Mouse (Mus musculus): ENCODE measurements around the gene Sema5a. TPM values are rescaled to one million over a fixed set of nuclear protein-coding genes. Genes with fewer than 3 reads are reported as not detected.

The Sema5a gene
- polyA plus RNA-seq, 1 experiment from 2014 or later, result 9.2 TPM

- DNase-seq (ENCODE audit: low spot score), result no peak
- ATAC-seq, result no peak
- Histone ChIP-seq H3K4me3 (ENCODE audit: low read depth, low read length) (no peak overlapping the region), H3K4me1 (ENCODE audit: insufficient read depth, low read depth, low read length) (no peaks in the 10 kb centered on the region), H3K9me3 (ENCODE audit: low read length) (no peaks in the 10 kb centered on the region), H3K27me3 (replicated peaks; ENCODE audit: insufficient read depth, low read length) (no peaks in the 10 kb centered on the region), H3K36me3 (ENCODE audit: insufficient read depth, low read length) (no peaks in the 10 kb centered on the region), H3K9ac (replicated peaks; ENCODE audit: low read depth) (no peak overlapping the region), H3K4me2 (replicated peaks; ENCODE audit: low read depth, low read length) (no peak overlapping the region), H3K27ac (ENCODE audit: low read length) (no peak overlapping the region)
- no peak for TF ChIP-seq EP300 (IDR thresholded peaks at IDR 0.05)
- TF ChIP-seq CTCF (IDR thresholded peaks at IDR 0.05), result no peak
- 61% methylated on average over 5 of the region's 5 CpGs for WGBS
Measured at GRCm38 (mm10) chr15:32376326-32376725, 131.7 kb downstream of the Sema5a start.

- 88% methylated on average over 3 of the region's 3 CpGs for WGBS
- H3K4me2 ChIP-seq (replicated peaks; ENCODE audit: low read depth, low read length), result no peak overlapping the region
- no peaks in the 10 kb centered on the region for H3K27me3 ChIP-seq (replicated peaks; ENCODE audit: insufficient read depth, low read length)
- no peaks in the 10 kb centered on the region for H3K9me3 ChIP-seq (ENCODE audit: low read length)
- H3K4me1 ChIP-seq (ENCODE audit: insufficient read depth, low read depth, low read length), result no peaks in the 10 kb centered on the region
- H3K27ac ChIP-seq (ENCODE audit: low read length), result no peak overlapping the region
- no peak for TF ChIP-seq CTCF (IDR thresholded peaks at IDR 0.05)
- no peak for TF ChIP-seq EP300 (IDR thresholded peaks at IDR 0.05)
- H3K36me3 ChIP-seq (ENCODE audit: insufficient read depth, low read length), result no peaks in the 10 kb centered on the region
- no peak overlapping the region for H3K4me3 ChIP-seq (ENCODE audit: low read depth, low read length)
- DNase-seq (ENCODE audit: low spot score) (no peak), ATAC-seq (no peak)
- H3K9ac ChIP-seq (replicated peaks; ENCODE audit: low read depth), result no peak overlapping the region
Measured at GRCm38 (mm10) chr15:32377781-32378180, 133.2 kb downstream of the Sema5a start.

GRCm38 (mm10) chr15:32380311-32380710, 135.7 kb downstream of the Sema5a start:
- H3K4me1 ChIP-seq (ENCODE audit: insufficient read depth, low read depth, low read length), result no peaks in the 10 kb centered on the region
- H3K4me3 ChIP-seq (ENCODE audit: low read depth, low read length), result no peak overlapping the region
- H3K9ac ChIP-seq (replicated peaks; ENCODE audit: low read depth), result no peak overlapping the region
- H3K36me3 ChIP-seq (ENCODE audit: insufficient read depth, low read length), result no peaks in the 10 kb centered on the region
- ATAC-seq (no peak), DNase-seq (ENCODE audit: low spot score) (no peak)
- 74% methylated on average over 3 of the region's 3 CpGs for WGBS
- TF ChIP-seq EP300 (IDR thresholded peaks at IDR 0.05) (no peak), CTCF (IDR thresholded peaks at IDR 0.05) (no peak)
- no peaks in the 10 kb centered on the region for H3K9me3 ChIP-seq (ENCODE audit: low read length)
- H3K27ac ChIP-seq (ENCODE audit: low read length), result no peak overlapping the region
- no peak overlapping the region for H3K4me2 ChIP-seq (replicated peaks; ENCODE audit: low read depth, low read length)
- H3K27me3 ChIP-seq (replicated peaks; ENCODE audit: insufficient read depth, low read length), result no peaks in the 10 kb centered on the region

DNA sequence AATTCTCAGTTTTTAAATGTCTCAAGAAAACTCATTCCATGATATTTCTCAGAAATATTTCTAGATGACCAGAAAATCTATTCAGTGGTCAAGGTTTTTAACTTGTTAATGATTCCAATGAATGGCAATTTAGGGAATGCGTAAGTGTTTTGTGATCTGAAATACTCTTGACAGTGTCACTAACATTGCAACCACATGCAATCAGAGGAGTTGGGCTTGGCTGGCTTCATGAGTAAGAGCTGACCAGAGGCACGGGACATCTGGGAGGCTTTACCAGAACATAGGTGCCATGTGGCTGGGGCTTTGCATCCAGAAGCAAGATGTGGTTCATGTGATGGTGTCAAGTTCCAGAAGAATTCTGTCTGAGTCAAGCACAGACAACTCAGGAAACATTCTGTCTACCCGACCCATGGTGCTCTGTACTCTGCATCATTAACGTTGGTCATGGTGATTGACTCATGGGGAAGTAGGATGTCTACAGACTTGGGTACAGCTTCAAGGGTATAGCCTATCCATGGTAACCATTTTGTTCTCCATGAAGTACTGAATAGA, 138.4 kb downstream of the Sema5a start:
- H3K4me3 ChIP-seq (ENCODE audit: low read depth, low read length), result no peak overlapping the region
- no peak for TF ChIP-seq EP300 (IDR thresholded peaks at IDR 0.05)
- no peak for TF ChIP-seq CTCF (IDR thresholded peaks at IDR 0.05)
- no peak overlapping the region for H3K9ac ChIP-seq (replicated peaks; ENCODE audit: low read depth)
- no peak overlapping the region for H3K4me2 ChIP-seq (replicated peaks; ENCODE audit: low read depth, low read length)
- no peaks in the 10 kb centered on the region for H3K27me3 ChIP-seq (replicated peaks; ENCODE audit: insufficient read depth, low read length)
- DNase-seq (ENCODE audit: low spot score) (no peak), ATAC-seq (no peak)
- H3K4me1 ChIP-seq (ENCODE audit: insufficient read depth, low read depth, low read length), result no peaks in the 10 kb centered on the region
- H3K36me3 ChIP-seq (ENCODE audit: insufficient read depth, low read length), result no peaks in the 10 kb centered on the region
- H3K27ac ChIP-seq (ENCODE audit: low read length), result no peak overlapping the region
- 83% methylated on average over 4 of the region's 4 CpGs for WGBS
- no peaks in the 10 kb centered on the region for H3K9me3 ChIP-seq (ENCODE audit: low read length)

- ATAC-seq (peak; percentile 84), DNase-seq (ENCODE audit: low spot score) (peak; percentile 65)
- H3K27ac ChIP-seq (ENCODE audit: low read length), result no peak overlapping the region
- H3K4me3 ChIP-seq (ENCODE audit: low read depth, low read length), result no peak overlapping the region
- TF ChIP-seq CTCF (IDR thresholded peaks at IDR 0.05) (no peak), EP300 (IDR thresholded peaks at IDR 0.05) (no peak)
- no peaks in the 10 kb centered on the region for H3K36me3 ChIP-seq (ENCODE audit: insufficient read depth, low read length)
- H3K4me1 ChIP-seq (ENCODE audit: insufficient read depth, low read depth, low read length), result no peaks in the 10 kb centered on the region
- H3K27me3 ChIP-seq (replicated peaks; ENCODE audit: insufficient read depth, low read length), result no peaks in the 10 kb centered on the region
- 67% methylated on average over 3 of the region's 3 CpGs for WGBS
- no peak overlapping the region for H3K9ac ChIP-seq (replicated peaks; ENCODE audit: low read depth)
- H3K9me3 ChIP-seq (ENCODE audit: low read length), result no peaks in the 10 kb centered on the region
- H3K4me2 ChIP-seq (replicated peaks; ENCODE audit: low read depth, low read length), result no peak overlapping the region
Measured at GRCm38 (mm10) chr15:32396241-32396890, 151.8 kb downstream of the Sema5a start.

- Histone ChIP-seq H3K9ac (replicated peaks; ENCODE audit: low read depth) (no peak overlapping the region), H3K27ac (ENCODE audit: low read length) (no peak overlapping the region), H3K4me3 (ENCODE audit: low read depth, low read length) (no peak overlapping the region), H3K4me1 (ENCODE audit: insufficient read depth, low read depth, low read length) (no peaks in the 10 kb centered on the region), H3K4me2 (replicated peaks; ENCODE audit: low read depth, low read length) (no peak overlapping the region), H3K27me3 (replicated peaks; ENCODE audit: insufficient read depth, low read length) (no peaks in the 10 kb centered on the region), H3K9me3 (ENCODE audit: low read length) (no peaks in the 10 kb centered on the region), H3K36me3 (ENCODE audit: insufficient read depth, low read length) (no peaks in the 10 kb centered on the region)
- no peak for DNase-seq (ENCODE audit: low spot score)
- 65% methylated on average over 3 of the region's 3 CpGs for WGBS
- TF ChIP-seq EP300 (IDR thresholded peaks at IDR 0.05), result no peak
- TF ChIP-seq CTCF (IDR thresholded peaks at IDR 0.05), result no peak
- ATAC-seq, result no peak; the same call in 1 of the 2 replicates
Measured at GRCm38 (mm10) chr15:32397064-32397463, 152.5 kb downstream of the Sema5a start.
